Mouse (Mus musculus) neural tube, embryonic 12.5 days (tissue): ENCODE data around the gene Hnrnpll. TPM values are rescaled to one million over a fixed set of nuclear protein-coding genes. Genes with fewer than 3 reads are reported as not detected.

Experiments
- ATAC-seq: fragments of 200-750 bp; cut with Nextera tagmentation; 2 replicates; pipeline ENCODE4 v1.8.0; 2017; ENCODE audit warnings: low read depth, mild to moderate bottlenecking, moderate TSS enrichment, moderate library complexity; ENCODE audit not compliant: low FRiP score
- H3K27ac ChIP-seq: fragments of 300-500 bp; sonication (generic); 2 replicates; pipeline ENCODE4 v1.5.1; 2016
- H3K27me3 ChIP-seq: fragments of 300-500 bp; sonication (generic); replicated peaks from 2 replicates; pipeline ENCODE4 v1.6.1; 2016; ENCODE audit warnings: mild to moderate bottlenecking
- H3K36me3 ChIP-seq: fragments of 300-500 bp; sonication (generic); 2 replicates; pipeline ENCODE4 v1.6.1; 2016; ENCODE audit warnings: mild to moderate bottlenecking
- H3K4me1 ChIP-seq: fragments of 300-500 bp; sonication (generic); 2 replicates; pipeline ENCODE4 v1.6.1; 2016
- H3K4me2 ChIP-seq: fragments of 300-500 bp; sonication (generic); replicated peaks from 2 replicates; pipeline ENCODE4 v1.6.1; 2016; ENCODE audit warnings: mild to moderate bottlenecking
- H3K4me3 ChIP-seq: fragments of 300-500 bp; sonication (generic); 2 replicates; pipeline ENCODE4 v1.5.1; 2016
- H3K9ac ChIP-seq: fragments of 300-500 bp; sonication (generic); 2 replicates; pipeline ENCODE4 v1.6.1; 2016; ENCODE audit warnings: mild to moderate bottlenecking
- H3K9me3 ChIP-seq: fragments of 300-500 bp; sonication (generic); 2 replicates; pipeline ENCODE4 v1.6.1; 2016; ENCODE audit warnings: mild to moderate bottlenecking
- WGBS: fragments of 180-500 bp; shearing (Covaris S2); methylation state at CpG from one replicate; pipeline ENCODE4 v1.1.7; 2016; 5-methylcytosine and 5-hydroxymethylcytosine counted together
- polyA plus RNA-seq: library from polyadenylated mRNA; unstranded; fragments of >200 nt; fragmentation: Nextera tagmentation; extraction: Ambion mirVana; gene quantifications from 2 replicates; pipeline ENCODE4 v1.2.1, GENCODE M21; 2016

Gene Hnrnpll
- 120 and 128 TPM in 2 replicates for polyA plus RNA-seq

GRCm38 (mm10) chr17:80061783-80062619, at the start of gene Hnrnpll:
Gene Hnrnpll, minus strand, starts transcription at chr17:80062334.
- peak; percentile 98 for ATAC-seq
- WGBS: under 1% methylated on average over 92 of the region's 97 CpGs

GRCm38 (mm10) chr17:80105348-80105978, 43.3 kb upstream of the Hnrnpll start:
- WGBS: 86% methylated on average over 10 of the region's 10 CpGs
- Histone ChIP-seq H3K27ac (no peak overlapping the region), H3K36me3 (no peaks in the 10 kb centered on the region), H3K27me3 (no peaks in the 10 kb centered on the region), H3K4me1 (no peaks in the 10 kb centered on the region), H3K9ac (no peak overlapping the region), H3K4me3 (no peak overlapping the region), H3K4me2 (no peak overlapping the region), H3K9me3 (no peaks in the 10 kb centered on the region)
- no peak for ATAC-seq

More at GRCm38 (mm10) chr17:80061783-80062619, at the start of gene Hnrnpll:
- H3K9ac ChIP-seq: peak within 1 kb of the TSS; percentile 99
- no peaks in the 10 kb centered on the region for H3K27me3 ChIP-seq
- H3K4me3 ChIP-seq: peak within 1 kb of the TSS; percentile 94
- H3K36me3 ChIP-seq: no peaks in the 10 kb centered on the region
- H3K9me3 ChIP-seq: no peaks in the 10 kb centered on the region
- H3K4me2 ChIP-seq: peak within 1 kb of the TSS; percentile 87
- peak within 1 kb of the TSS; percentile 99 for H3K27ac ChIP-seq
- H3K4me1 ChIP-seq: peaks cover 22% of the 10 kb centered on the region

DNA sequence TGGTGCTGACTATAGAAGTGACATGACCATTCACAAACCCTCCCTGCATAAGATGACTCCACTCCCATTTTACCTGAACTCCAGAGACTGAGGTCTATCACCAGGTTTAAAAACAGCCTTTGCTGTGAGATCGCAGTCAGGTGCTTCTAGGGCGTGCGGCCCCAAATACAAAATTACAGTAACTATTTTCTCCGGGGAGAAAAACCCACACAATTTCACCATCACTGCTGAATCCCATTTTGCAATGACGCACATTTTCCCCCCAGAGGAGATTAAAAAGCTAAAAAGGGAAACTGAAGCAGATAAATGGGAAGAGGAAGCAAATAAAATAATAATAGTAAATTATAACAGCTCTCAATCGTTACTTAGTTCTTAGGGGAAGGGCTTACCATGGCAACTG, 37.7 kb upstream of the Hnrnpll start:
- Histone ChIP-seq H3K27me3 (no peaks in the 10 kb centered on the region), H3K27ac (no peak overlapping the region)
- 85% methylated on average over 6 of the region's 6 CpGs for WGBS

GRCm38 (mm10) chr17:80097221-80097620, 35.1 kb upstream of the Hnrnpll start:
- Histone ChIP-seq H3K4me2 (no peak overlapping the region), H3K36me3 (no peaks in the 10 kb centered on the region), H3K9ac (no peak overlapping the region), H3K27me3 (no peaks in the 10 kb centered on the region), H3K27ac (no peak overlapping the region), H3K4me1 (peaks cover 11% of the 10 kb centered on the region), H3K9me3 (no peaks in the 10 kb centered on the region), H3K4me3 (no peak overlapping the region)
- 19% methylated on average over 2 of the region's 2 CpGs for WGBS
- ATAC-seq: 0 out of 2 replicates have a peak, but pooled peaks have one; percentile 21

More for the DNA sequence above, 37.7 kb upstream of the Hnrnpll start:
- Histone ChIP-seq H3K4me1 (peaks cover 11% of the 10 kb centered on the region), H3K9me3 (no peaks in the 10 kb centered on the region), H3K9ac (no peak overlapping the region), H3K4me2 (no peak overlapping the region), H3K4me3 (no peak overlapping the region), H3K36me3 (no peaks in the 10 kb centered on the region)
- ATAC-seq: no peak

DNA sequence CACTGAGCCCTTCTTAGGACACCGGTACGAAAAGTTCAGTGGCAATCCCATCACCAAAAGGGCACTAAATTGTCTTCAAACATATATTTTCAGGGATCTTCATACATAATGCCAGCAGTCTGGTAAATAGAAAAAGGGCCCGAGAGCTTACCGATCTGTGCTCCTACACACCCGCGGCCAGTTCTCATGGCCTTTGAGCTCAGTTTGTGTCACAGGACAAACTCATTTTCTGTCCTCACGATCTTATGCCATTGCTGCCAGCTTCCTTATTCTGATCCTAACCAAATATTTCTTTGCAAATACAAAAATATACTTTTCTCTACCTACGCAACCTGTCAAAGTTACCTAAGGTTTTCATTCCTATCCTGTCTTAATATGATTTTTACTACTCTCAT, 34.6 kb upstream of the Hnrnpll start:
- no peak overlapping the region for H3K27ac ChIP-seq
- no peaks in the 10 kb centered on the region for H3K27me3 ChIP-seq
- no peak for ATAC-seq
- no peak overlapping the region for H3K9ac ChIP-seq
- H3K4me2 ChIP-seq: no peak overlapping the region
- H3K36me3 ChIP-seq: no peaks in the 10 kb centered on the region
- 85% methylated on average over 8 of the region's 8 CpGs for WGBS
- H3K9me3 ChIP-seq: no peaks in the 10 kb centered on the region
- no peak overlapping the region for H3K4me3 ChIP-seq
- peaks cover 11% of the 10 kb centered on the region for H3K4me1 ChIP-seq

- Histone ChIP-seq H3K4me2 (peak overlapping the region; percentile 50), H3K27ac (no peak overlapping the region), H3K27me3 (no peaks in the 10 kb centered on the region), H3K9ac (0 out of 2 replicates have a peak overlapping the region, but pooled peaks have one; percentile 10), H3K9me3 (no peaks in the 10 kb centered on the region), H3K4me1 (peaks cover 11% of the 10 kb centered on the region), H3K36me3 (no peaks in the 10 kb centered on the region), H3K4me3 (no peak overlapping the region)
- 15% methylated on average over 20 of the region's 20 CpGs for WGBS
- ATAC-seq: peak; percentile 90
These were observed 34.0 kb upstream of the Hnrnpll start for GRCm38 (mm10) chr17:80096043-80096719.

DNA sequence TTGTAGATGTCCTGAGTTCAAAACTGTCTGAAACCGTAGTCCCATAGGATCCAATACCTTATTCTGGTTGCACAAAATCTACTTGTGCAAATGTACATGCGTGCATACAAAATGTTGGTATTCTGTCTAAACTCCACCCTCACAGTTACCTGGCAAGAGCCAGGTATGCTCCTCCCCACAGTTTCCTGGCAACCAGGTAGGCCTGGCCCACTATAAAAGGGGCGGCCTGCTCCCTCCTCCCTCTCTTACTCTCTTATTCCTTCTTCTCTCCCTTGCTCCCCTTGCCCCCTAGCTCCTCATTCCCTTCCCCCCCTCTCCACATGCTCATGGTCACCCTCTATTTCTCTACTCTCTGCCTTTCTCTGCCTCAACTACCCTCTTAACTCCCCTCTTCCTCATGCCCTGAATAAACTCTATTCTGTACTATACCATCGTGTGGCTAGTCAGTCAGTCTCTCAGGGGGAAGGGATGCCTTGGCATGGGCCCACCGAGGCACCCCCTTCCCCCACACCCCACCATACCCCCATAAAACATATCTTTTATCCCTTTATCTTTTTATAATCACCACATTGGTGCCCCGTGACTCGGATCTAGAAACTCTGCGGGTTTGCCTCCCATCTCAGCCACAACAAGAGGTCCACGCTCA, 33.2 kb upstream of the Hnrnpll start:
- 0 out of 2 replicates have a peak overlapping the region, but pooled peaks have one; percentile 10 for H3K9ac ChIP-seq

DNA sequence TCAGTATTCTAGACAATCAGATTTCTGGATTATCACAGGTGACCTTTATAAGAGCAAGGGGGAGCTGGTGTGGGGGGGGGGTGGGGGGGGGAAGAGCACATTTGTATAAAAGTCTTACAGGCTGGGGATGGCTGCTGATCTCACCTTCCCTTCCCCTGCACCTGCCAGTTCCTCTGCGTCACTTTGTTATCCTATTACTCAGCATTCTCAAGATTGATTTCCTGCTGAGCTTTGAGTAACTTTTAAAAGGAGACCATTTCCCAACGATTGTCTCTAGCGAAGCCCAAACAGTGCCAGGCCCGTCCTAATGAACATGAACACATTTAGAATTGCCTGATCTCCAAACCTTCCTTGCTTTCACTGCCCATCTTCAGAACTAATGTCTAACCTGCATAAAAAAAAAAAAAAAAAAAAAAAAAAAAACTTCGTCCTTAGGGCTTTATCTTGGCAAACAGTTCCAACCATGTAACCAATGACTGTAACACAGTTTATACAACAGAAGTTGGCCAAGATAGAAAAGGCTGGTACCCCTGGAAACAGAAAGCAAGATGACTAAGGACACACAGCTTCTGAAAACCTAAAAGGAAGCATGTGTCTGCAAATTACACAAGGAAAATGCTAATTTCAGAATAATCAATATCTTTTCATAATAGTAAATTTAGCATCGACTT, 29.9 kb upstream of the Hnrnpll start:
- no peaks in the 10 kb centered on the region for H3K9me3 ChIP-seq
- no peak overlapping the region for H3K4me2 ChIP-seq
- no peak overlapping the region for H3K9ac ChIP-seq
- no peaks in the 10 kb centered on the region for H3K36me3 ChIP-seq
- peaks cover 11% of the 10 kb centered on the region for H3K4me1 ChIP-seq
- H3K27ac ChIP-seq: no peak overlapping the region
- no peaks in the 10 kb centered on the region for H3K27me3 ChIP-seq
- 54% methylated on average over 6 of the region's 6 CpGs for WGBS
- H3K4me3 ChIP-seq: no peak overlapping the region
- ATAC-seq: no peak

More for the DNA sequence above, 33.2 kb upstream of the Hnrnpll start:
- ATAC-seq: no peak
- no peaks in the 10 kb centered on the region for H3K27me3 ChIP-seq
- peak overlapping the region; percentile 50 for H3K4me2 ChIP-seq
- H3K9me3 ChIP-seq: no peaks in the 10 kb centered on the region
- peaks cover 11% of the 10 kb centered on the region for H3K4me1 ChIP-seq
- H3K4me3 ChIP-seq: no peak overlapping the region
- WGBS: 78% methylated on average over 9 of the region's 9 CpGs
- no peaks in the 10 kb centered on the region for H3K36me3 ChIP-seq
- no peak overlapping the region for H3K27ac ChIP-seq

- Histone ChIP-seq H3K4me3 (no peak overlapping the region), H3K27ac (no peak overlapping the region), H3K36me3 (no peaks in the 10 kb centered on the region), H3K4me2 (no peak overlapping the region), H3K4me1 (peaks cover 4% of the 10 kb centered on the region; the same call in 1 of the 2 replicates), H3K27me3 (no peaks in the 10 kb centered on the region), H3K9me3 (no peaks in the 10 kb centered on the region), H3K9ac (no peak overlapping the region)
- 82% methylated on average over 4 of the region's 4 CpGs for WGBS
- no peak for ATAC-seq
These were observed 28.4 kb upstream of the Hnrnpll start for GRCm38 (mm10) chr17:80090551-80090950.

- no peak for ATAC-seq
- Histone ChIP-seq H3K27me3 (no peaks in the 10 kb centered on the region), H3K36me3 (no peaks in the 10 kb centered on the region), H3K4me3 (no peak overlapping the region), H3K4me2 (no peak overlapping the region), H3K4me1 (no peaks in the 10 kb centered on the region), H3K27ac (no peak overlapping the region), H3K9me3 (no peaks in the 10 kb centered on the region), H3K9ac (no peak overlapping the region)
- 93% methylated on average over 3 of the region's 3 CpGs for WGBS
These were observed 26.0 kb upstream of the Hnrnpll start for GRCm38 (mm10) chr17:80088168-80088567.

- no peak overlapping the region for H3K4me2 ChIP-seq
- H3K4me1 ChIP-seq: no peaks in the 10 kb centered on the region
- H3K4me3 ChIP-seq: no peak overlapping the region
- no peaks in the 10 kb centered on the region for H3K36me3 ChIP-seq
- 92% methylated on average over 11 of the region's 11 CpGs for WGBS
- ATAC-seq: no peak
- no peaks in the 10 kb centered on the region for H3K27me3 ChIP-seq
- no peak overlapping the region for H3K27ac ChIP-seq
- H3K9me3 ChIP-seq: no peaks in the 10 kb centered on the region
- H3K9ac ChIP-seq: no peak overlapping the region
These were observed 24.5 kb upstream of the Hnrnpll start for GRCm38 (mm10) chr17:80086591-80086990.
